Mouse (Mus musculus): Measurements from ENCODE around the gene Naa80. TPM values are rescaled to one million over a fixed set of nuclear protein-coding genes. Genes with fewer than 3 reads are reported as not detected.

The Naa80 gene
- 10 to 100 TPM; 12.1 to 16.8 (median 15.5) TPM for total RNA-seq (2022)

- no peak for DNase-seq (ENCODE audit: low spot score in 2 of 2)
Observed at GRCm38 (mm10) chr9:107578587-107578986, at the start of gene Naa80. Gene Naa80, plus strand, starts transcription at chr9:107578887.

GRCm38 (mm10) chr9:107533791-107534407 is 44.8 kb upstream of the Naa80 start, which contains the start of gene Tmem115:
Gene Tmem115, plus strand, starts transcription at chr9:107533945.
- DNase-seq (ENCODE audit: low spot score in 2 of 2) = peak; percentile 85 to 92

GRCm38 (mm10) chr9:107534408-107535202 is 44.1 kb upstream of the Naa80 start:
- DNase-seq (ENCODE audit: low spot score in 2 of 2) = no peak

- no peak for DNase-seq (ENCODE audit: low spot score in 2 of 2)
Observed at GRCm38 (mm10) chr9:107538231-107538630, 40.5 kb upstream of the Naa80 start.

- no peak for DNase-seq (ENCODE audit: low spot score in 2 of 2)
Observed at GRCm38 (mm10) chr9:107538711-107539110, 40.0 kb upstream of the Naa80 start.

- no peak for DNase-seq (ENCODE audit: low spot score in 2 of 2)
Observed at GRCm38 (mm10) chr9:107539940-107540339, 38.7 kb upstream of the Naa80 start.

- DNase-seq (ENCODE audit: low spot score in 2 of 2) = no peak
Observed at GRCm38 (mm10) chr9:107540420-107540819, 38.3 kb upstream of the Naa80 start.

GRCm38 (mm10) chr9:107541005-107541404 is 37.7 kb upstream of the Naa80 start:
- DNase-seq (ENCODE audit: low spot score in 2 of 2) = no peak

- peak; percentile 88 to 89 for DNase-seq (ENCODE audit: low spot score in 2 of 2)
Observed at GRCm38 (mm10) chr9:107541474-107542351, 37.0 kb upstream of the Naa80 start, which contains the start of the genes Cyb561d2 and Nprl2. Gene Cyb561d2, minus strand, starts transcription at chr9:107542193. Gene Nprl2, plus strand, starts transcription at chr9:107542226.

GRCm38 (mm10) chr9:107542352-107542686 is 36.4 kb upstream of the Naa80 start:
- DNase-seq (ENCODE audit: low spot score in 2 of 2) = no peak

GRCm38 (mm10) chr9:107542721-107543120 is 36.0 kb upstream of the Naa80 start:
- DNase-seq (ENCODE audit: low spot score in 2 of 2) = no peak

GRCm38 (mm10) chr9:107543299-107543698 is 35.4 kb upstream of the Naa80 start:
- DNase-seq (ENCODE audit: low spot score in 2 of 2) = no peak

GRCm38 (mm10) chr9:107544196-107544700 is 34.4 kb upstream of the Naa80 start:
- no peak for DNase-seq (ENCODE audit: low spot score in 2 of 2)

- no peak for DNase-seq (ENCODE audit: low spot score in 2 of 2)
Observed at GRCm38 (mm10) chr9:107544729-107545128, 34.0 kb upstream of the Naa80 start.

GRCm38 (mm10) chr9:107545199-107545598 is 33.5 kb upstream of the Naa80 start:
- no peak for DNase-seq (ENCODE audit: low spot score in 2 of 2)

- DNase-seq (ENCODE audit: low spot score in 2 of 2) = peak in 1 of 2 experiments; percentile 60
Observed at GRCm38 (mm10) chr9:107545602-107546001, 33.1 kb upstream of the Naa80 start.

- peak; percentile 72 to 79 for DNase-seq (ENCODE audit: low spot score in 2 of 2)
Observed at GRCm38 (mm10) chr9:107547026-107547425, 31.7 kb upstream of the Naa80 start, which contains the start of gene Zmynd10. Gene Zmynd10, plus strand, starts transcription at chr9:107547298.

GRCm38 (mm10) chr9:107547957-107548356 is 30.7 kb upstream of the Naa80 start:
- DNase-seq (ENCODE audit: low spot score in 2 of 2) = no peak

- no peak for DNase-seq (ENCODE audit: low spot score in 2 of 2)
Observed at GRCm38 (mm10) chr9:107548820-107549219, 29.9 kb upstream of the Naa80 start.

GRCm38 (mm10) chr9:107549297-107550074 is 29.2 kb upstream of the Naa80 start:
- DNase-seq (ENCODE audit: low spot score in 2 of 2) = no peak

Data from gastrocnemius, adult 8-10 months (tissue).